Mouse (Mus musculus) pancreas, adult 10 weeks (tissue): ENCODE measurements around the gene Gm4894. TPM values are rescaled to one million over a fixed set of nuclear protein-coding genes. Genes with fewer than 3 reads are reported as not detected.

Source experiments
- polyA plus RNA-seq: library from polyadenylated mRNA; stranded (reverse); fragments of 350-450 nt; fragmentation: Illumina TruSeq; extraction: RNeasy Lipid Tissue Mini Kit (QIAGEN cat#74804); gene quantifications from one replicate; pipeline ENCODE4 v1.2.3, GENCODE M21; 2015; ENCODE audit warnings: low read depth, low replicate concordance; ENCODE audit not compliant: insufficient read depth

Gene Gm4894
- polyA plus RNA-seq = not detected

DNA sequence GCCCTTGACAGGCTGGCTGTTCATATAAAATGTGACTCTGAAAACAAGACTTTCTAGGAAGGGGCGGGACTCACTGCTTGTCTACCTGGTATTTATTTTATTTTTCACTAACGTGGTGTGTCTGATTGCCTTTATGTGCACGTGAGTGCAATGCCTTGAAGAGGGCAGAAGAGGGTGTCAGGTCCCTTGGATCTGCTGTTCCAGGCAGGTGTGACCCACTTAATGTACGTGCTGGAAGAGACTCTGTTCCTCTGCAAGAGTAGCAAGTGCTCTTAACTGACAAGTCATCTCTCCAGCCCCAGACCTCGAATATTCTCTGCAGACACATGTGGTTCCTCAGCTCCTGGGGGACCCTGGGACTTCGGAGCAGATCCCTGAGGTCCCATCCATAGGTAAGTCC is at the start of gene Gm4894:
Gene Gm4894 (plus strand): TSS at position 301 of the 400 bp plus-strand sequence.

Other genes with a start within 250 kb of the Gm4894 start
- 7.9 TPM for gene Zw10, start 194.9 kb upstream of the Gm4894 start, polyA plus RNA-seq
- not detected for gene Tmprss5, start 169.3 kb upstream of the Gm4894 start, polyA plus RNA-seq
- not detected for gene Drd2, start 90.1 kb downstream of the Gm4894 start, polyA plus RNA-seq
- gene Ankk1, start 176.5 kb downstream of the Gm4894 start, polyA plus RNA-seq = not detected
- gene Ttc12, start 235.7 kb downstream of the Gm4894 start, polyA plus RNA-seq = 1.4 TPM